Mouse (Mus musculus) stomach, postnatal 0 days (tissue): ENCODE measurements around the gene Pcyt1a. TPM values are rescaled to one million over a fixed set of nuclear protein-coding genes. Genes with fewer than 3 reads are reported as not detected.
A peak's percentile ranks its signal among the peaks of the same experiment; 100 is the strongest.
"Not testable (repeated sequence)": the region's sequence is repeated elsewhere in the genome, so short reads cannot be mapped to it uniquely, and the experiment has no call there.

ENCODE experiments used
- ATAC-seq: fragments of 200-750 bp; cut with Nextera tagmentation; 2 replicates; pipeline ENCODE4 v1.8.0; 2017; ENCODE audit not compliant: low FRiP score, low TSS enrichment
- DNase-seq: peaks from one replicate; pipeline ENCODE4 v3.0.0-alpha.2; 2016; ENCODE audit warnings: low spot score
- H3K27ac ChIP-seq: fragments of 300-500 bp; sonication (generic); replicated peaks from 2 replicates; pipeline ENCODE4 v1.5.1; 2014; ENCODE audit warnings: mild to moderate bottlenecking, control low read depth
- H3K27me3 ChIP-seq: fragments of 300-500 bp; sonication (generic); 2 replicates; pipeline ENCODE4 v1.6.1; 2014; ENCODE audit warnings: low read length; ENCODE audit not compliant: control insufficient read depth, insufficient read depth
- H3K36me3 ChIP-seq: fragments of 300-500 bp; sonication (generic); 2 replicates; pipeline ENCODE4 v1.6.1; 2014; ENCODE audit warnings: low read length, mixed read lengths; ENCODE audit not compliant: control insufficient read depth, insufficient read depth
- H3K4me1 ChIP-seq: fragments of 300-500 bp; sonication (generic); replicated peaks from 2 replicates; pipeline ENCODE4 v1.6.1; 2014; ENCODE audit warnings: antibody characterized with exemption; ENCODE audit not compliant: control insufficient read depth, insufficient read depth
- H3K4me2 ChIP-seq: fragments of 300-500 bp; sonication (generic); replicated peaks from 2 replicates; pipeline ENCODE4 v1.6.1; 2014; ENCODE audit warnings: low read depth, mild to moderate bottlenecking, control low read depth, moderate library complexity
- H3K4me3 ChIP-seq: fragments of 300-500 bp; sonication (generic); 2 replicates; pipeline ENCODE4 v1.5.1; 2014; ENCODE audit warnings: low read depth, low read length, control low read depth
- H3K9ac ChIP-seq: fragments of 300-500 bp; sonication (generic); 2 replicates; pipeline ENCODE4 v1.6.1; 2014; ENCODE audit warnings: mild to moderate bottlenecking, low read length, control low read depth, mixed read lengths
- H3K9me3 ChIP-seq: fragments of 300-500 bp; sonication (generic); 2 replicates; pipeline ENCODE4 v1.6.1; 2016; ENCODE audit warnings: low read length; ENCODE audit not compliant: control insufficient read depth
- CTCF ChIP-seq: IDR thresholded peaks from 2 replicates; pipeline ENCODE4 v1.5.1; 2016; ENCODE audit warnings: antibody characterized with exemption, low read depth, mild to moderate bottlenecking, moderate library complexity
- EP300 ChIP-seq: optimal IDR thresholded peaks from 2 replicates; pipeline ENCODE3; 2016; ENCODE audit warnings: antibody characterized with exemption
- WGBS: fragments of 180-500 bp; shearing (Covaris S2); extraction: QIAGEN DNeasy Blood & Tissue Kit; methylation state at CpG from one replicate; pipeline ENCODE4 v1.1.7; 2014; 5-methylcytosine and 5-hydroxymethylcytosine counted together
- polyA plus RNA-seq: library from polyadenylated mRNA; unstranded; fragments of >200 nt; fragmentation: Nextera tagmentation; extraction: Ambion mirVana; gene quantifications from 2 replicates; pipeline ENCODE4 v1.2.1, GENCODE M21; 2015

Gene Pcyt1a
- polyA plus RNA-seq, 1 experiment from 2014 or later, result 38.6 TPM

- DNase-seq (no peak), ATAC-seq (no peak)
- no peak overlapping the region for H3K4me3 ChIP-seq
- no peak overlapping the region for H3K9ac ChIP-seq
- H3K27ac ChIP-seq, result no peak overlapping the region
- no peaks in the 10 kb centered on the region for H3K36me3 ChIP-seq
- no peak for TF ChIP-seq EP300
- no peak for TF ChIP-seq CTCF
- H3K4me2 ChIP-seq, result no peak overlapping the region
- 63% methylated on average over 2 of the region's 2 CpGs for WGBS
- H3K27me3 ChIP-seq, result no peaks in the 10 kb centered on the region
- H3K4me1 ChIP-seq, result no peaks in the 10 kb centered on the region
- H3K9me3 ChIP-seq, result no peaks in the 10 kb centered on the region
These were observed 54.5 kb downstream of the Pcyt1a start for GRCm38 (mm10) chr16:32485209-32485608.

- no peaks in the 10 kb centered on the region for H3K36me3 ChIP-seq
- no peak for ATAC-seq
- no peaks in the 10 kb centered on the region for H3K27me3 ChIP-seq
- WGBS, result 65% methylated on average over 6 of the region's 6 CpGs
- H3K9me3 ChIP-seq, result no peaks in the 10 kb centered on the region
- no peak overlapping the region for H3K4me2 ChIP-seq
- DNase-seq, result no peak
- no peaks in the 10 kb centered on the region for H3K4me1 ChIP-seq
- no peak for TF ChIP-seq CTCF
- no peak for TF ChIP-seq EP300
- H3K27ac ChIP-seq, result no peak overlapping the region
- H3K4me3 ChIP-seq, result no peak overlapping the region
- H3K9ac ChIP-seq, result no peak overlapping the region
These were observed 55.3 kb downstream of the Pcyt1a start for GRCm38 (mm10) chr16:32486046-32486445.

- Histone ChIP-seq H3K4me3 (no peak within 1 kb of the TSS), H3K4me1 (no peaks in the 10 kb centered on the region), H3K9me3 (no peaks in the 10 kb centered on the region), H3K9ac (no peak within 1 kb of the TSS), H3K27ac (no peak within 1 kb of the TSS; the same call in 1 of the 2 replicates), H3K4me2 (peak within 1 kb of the TSS; percentile 26), H3K36me3 (no peaks in the 10 kb centered on the region), H3K27me3 (no peaks in the 10 kb centered on the region)
- WGBS, result 30% methylated on average over 15 of the region's 15 CpGs
- no peak for TF ChIP-seq EP300
- DNase-seq (peak; percentile 67), ATAC-seq (peak; percentile 83)
These were observed 56.8 kb downstream of the Pcyt1a start, which contains the start of gene Slc51a for GRCm38 (mm10) chr16:32487234-32488111. TSS of gene Slc51a (minus strand) at chr16:32487879.

GRCm38 (mm10) chr16:32488939-32489338, 58.2 kb downstream of the Pcyt1a start:
- no peak overlapping the region for H3K9ac ChIP-seq
- no peaks in the 10 kb centered on the region for H3K27me3 ChIP-seq
- no peak overlapping the region for H3K4me3 ChIP-seq
- H3K9me3 ChIP-seq, result no peaks in the 10 kb centered on the region
- no peak for DNase-seq
- TF ChIP-seq CTCF (no peak), EP300 (no peak)
- H3K4me1 ChIP-seq, result no peaks in the 10 kb centered on the region
- 83% methylated on average over 3 of the region's 3 CpGs for WGBS
- H3K27ac ChIP-seq, result no peak overlapping the region
- no peaks in the 10 kb centered on the region for H3K36me3 ChIP-seq
- 0 out of 2 replicates have a peak, but pooled peaks have one; percentile 36 for ATAC-seq
- H3K4me2 ChIP-seq, result no peak overlapping the region

GRCm38 (mm10) chr16:32494371-32494770, 63.6 kb downstream of the Pcyt1a start:
- 37% methylated on average over 6 of the region's 6 CpGs for WGBS
- not testable (repeated sequence) for H3K4me1 ChIP-seq, ATAC-seq, DNase-seq, H3K9ac ChIP-seq, H3K36me3 ChIP-seq, H3K4me3 ChIP-seq, H3K27ac ChIP-seq, H3K9me3 ChIP-seq, H3K27me3 ChIP-seq, H3K4me2 ChIP-seq

- Histone ChIP-seq H3K36me3 (no peaks in the 10 kb centered on the region), H3K9me3 (no peaks in the 10 kb centered on the region), H3K4me3 (no peak within 1 kb of the TSS), H3K4me1 (no peaks in the 10 kb centered on the region), H3K9ac (no peak within 1 kb of the TSS), H3K27ac (no peak within 1 kb of the TSS), H3K4me2 (no peak within 1 kb of the TSS), H3K27me3 (no peaks in the 10 kb centered on the region)
- ATAC-seq, result no peak
- TF ChIP-seq CTCF, result no peak
- TF ChIP-seq EP300, result no peak
- DNase-seq, result no peak
- 75% methylated on average over 3 of the region's 3 CpGs for WGBS
These were observed 65.2 kb downstream of the Pcyt1a start, which contains the start of gene Zdhhc19 for GRCm38 (mm10) chr16:32495965-32496364. TSS of gene Zdhhc19 (plus strand) at chr16:32496265.
